Mouse (Mus musculus) retina, postnatal 1 day (tissue): ENCODE measurements around the gene Zbtb37.

Experiments used
- DNase-seq: peaks from one replicate; pipeline ENCODE4 v3.0.0-alpha.2; 2012

The Zbtb37 gene

GRCm38 (mm10) chr1:160967268-160967667, 67.4 kb downstream of the Zbtb37 start:
- no peak for DNase-seq

GRCm38 (mm10) chr1:160963199-160963598, 71.5 kb downstream of the Zbtb37 start:
- no peak for DNase-seq
